Mouse (Mus musculus) MEL (cell line): ENCODE data around the gene Tmem216. TPM values are rescaled to one million over a fixed set of nuclear protein-coding genes. Genes with fewer than 3 reads are reported as not detected.

Experiments used
- DNase-seq: peaks from one replicate; pipeline ENCODE4 v3.0.0; 2011; ENCODE audit warnings: low read depth, low spot score
- H3K27ac ChIP-seq: 2 replicates; pipeline ENCODE4 v1.5.1; 2012; ENCODE audit warnings: low read depth, mild to moderate bottlenecking, control low read depth, low read length, moderate library complexity; ENCODE audit not compliant: control insufficient read depth
- H3K27me3 ChIP-seq, 2 experiments: fragments of 150-350 bp in 1 of 2; sonication (generic) in 1 of 2; 2 replicates each; pipeline ENCODE4 v1.6.1; 2012; ENCODE audit warnings: low read length in 2 of 2, mild to moderate bottlenecking in 2 of 2, improper control_type of control experiment in 1 of 2, moderate library complexity in 1 of 2; ENCODE audit not compliant: insufficient read depth in 2 of 2, control insufficient read depth in 1 of 2
- H3K36me3 ChIP-seq, 2 experiments: 2 replicates each; pipeline ENCODE4 v1.6.1; 2012 to 2014; ENCODE audit warnings: low read length in 2 of 2, improper control_type of control experiment in 1 of 2, inconsistent platforms in 1 of 2, mild to moderate bottlenecking in 1 of 2; ENCODE audit not compliant: insufficient read depth in 2 of 2, control insufficient read depth in 1 of 2
- H3K4me1 ChIP-seq, 2 experiments: fragments of 150-350 bp in 1 of 2; sonication (generic) in 1 of 2; 2 replicates each; pipeline ENCODE4 v1.6.1; 2012; ENCODE audit warnings: low read length in 2 of 2, improper control_type of control experiment in 1 of 2, mild to moderate bottlenecking in 1 of 2; ENCODE audit not compliant: insufficient read depth in 2 of 2, control insufficient read depth in 1 of 2
- H3K4me3 ChIP-seq, 2 experiments: fragments of 150-350 bp in 1 of 2; sonication (generic) in 1 of 2; 2 replicates each; pipeline ENCODE4 v1.5.1; 2012; ENCODE audit warnings: low read depth in 2 of 2, low read length in 2 of 2, mild to moderate bottlenecking in 2 of 2, moderate library complexity in 2 of 2, control low read depth in 1 of 2, improper control_type of control experiment in 1 of 2; ENCODE audit not compliant: control insufficient read depth in 1 of 2, insufficient read depth in 1 of 2
- H3K79me2 ChIP-seq: 2 replicates; pipeline ENCODE4 v1.6.1; 2012; ENCODE audit warnings: mild to moderate bottlenecking, low read length, moderate library complexity; ENCODE audit not compliant: control insufficient read depth, poor library complexity, insufficient read depth
- H3K9ac ChIP-seq: 2 replicates; pipeline ENCODE4 v1.6.1; 2012; ENCODE audit warnings: low read depth, mild to moderate bottlenecking, control low read depth, low read length, moderate library complexity; ENCODE audit not compliant: control insufficient read depth, poor library complexity, severe bottlenecking
- H3K9me3 ChIP-seq: fragments of 150-350 bp; sonication (generic); replicated peaks from 2 replicates; pipeline ENCODE4 v1.6.1; 2012; ENCODE audit warnings: mild to moderate bottlenecking, low read length, improper control_type of control experiment, moderate library complexity; ENCODE audit not compliant: insufficient read depth
- BHLHE40 ChIP-seq: IDR thresholded peaks from 2 replicates; pipeline ENCODE4 v1.6.1; 2012; ENCODE audit warnings: low read depth, mild to moderate bottlenecking, inconsistent platforms, low read length, improper control_type of control experiment, borderline replicate concordance
- CHD1 ChIP-seq: IDR thresholded peaks from 2 replicates; pipeline ENCODE4 v1.6.1; 2012; ENCODE audit warnings: low read depth, mild to moderate bottlenecking, inconsistent platforms, low read length, improper control_type of control experiment
- E2F4 ChIP-seq: IDR thresholded peaks from 2 replicates; pipeline ENCODE4 v1.6.1; 2011; ENCODE audit warnings: low read depth, low read length, improper control_type of control experiment, borderline replicate concordance
- ELF1 ChIP-seq: IDR thresholded peaks from 2 replicates; pipeline ENCODE4 v1.6.1; 2014; ENCODE audit warnings: low read depth, mild to moderate bottlenecking, inconsistent platforms, low read length, improper control_type of control experiment, moderate library complexity
- EP300 ChIP-seq, 2 experiments: IDR thresholded peaks; 2 replicates each; pipeline ENCODE4 v1.6.1; 2011; ENCODE audit warnings: improper control_type of control experiment in 2 of 2, low read length in 2 of 2, low read depth in 1 of 2, mild to moderate bottlenecking in 1 of 2
- ETS1 ChIP-seq: IDR thresholded peaks from 2 replicates; pipeline ENCODE4 v1.6.1; 2012; ENCODE audit warnings: low read depth, mild to moderate bottlenecking, inconsistent platforms, low read length, improper control_type of control experiment, moderate library complexity
- GABPA ChIP-seq: IDR thresholded peaks from 2 replicates; pipeline ENCODE4 v1.6.1; 2012; ENCODE audit warnings: low read depth, mild to moderate bottlenecking, inconsistent platforms, low read length, improper control_type of control experiment, moderate library complexity
- GATA1 ChIP-seq: IDR thresholded peaks from 2 replicates; pipeline ENCODE4 v1.6.1; 2011; ENCODE audit warnings: low read depth, low read length, improper control_type of control experiment
- HCFC1 ChIP-seq: IDR thresholded peaks from 2 replicates; pipeline ENCODE4 v1.6.1; 2012; ENCODE audit warnings: low read depth, mild to moderate bottlenecking, inconsistent platforms, low read length, improper control_type of control experiment, moderate library complexity
- JUND ChIP-seq: IDR thresholded peaks from 2 replicates; pipeline ENCODE4 v1.6.1; 2011; ENCODE audit warnings: low read depth, mild to moderate bottlenecking, improper control_type of control experiment, low read length
- KAT2A ChIP-seq: conservative IDR thresholded peaks from 2 replicates; pipeline ENCODE4 v1.6.1; 2012; ENCODE audit warnings: low read depth, low read length, improper control_type of control experiment, inconsistent platforms
- MAFK ChIP-seq: IDR thresholded peaks from 2 replicates; pipeline ENCODE4 v1.6.1; 2011; ENCODE audit warnings: low read depth, mild to moderate bottlenecking, low read length, improper control_type of control experiment, borderline replicate concordance
- MAX ChIP-seq: IDR thresholded peaks from 2 replicates; pipeline ENCODE4 v1.6.1; 2011; ENCODE audit warnings: low read length, improper control_type of control experiment
- MAZ ChIP-seq: IDR thresholded peaks from 2 replicates; pipeline ENCODE4 v1.6.1; 2012; ENCODE audit warnings: low read depth, mild to moderate bottlenecking, inconsistent platforms, low read length, improper control_type of control experiment
- MEF2A ChIP-seq: IDR thresholded peaks from 2 replicates; pipeline ENCODE4 v1.6.1; 2014; ENCODE audit warnings: low read depth, mild to moderate bottlenecking, inconsistent platforms, low read length, improper control_type of control experiment; ENCODE audit not compliant: poor library complexity, insufficient replicate concordance, severe bottlenecking; ENCODE audit errors: extremely low read depth
- MYC ChIP-seq: IDR thresholded peaks from 2 replicates; pipeline ENCODE4 v1.6.1; 2011; ENCODE audit warnings: low read depth, mild to moderate bottlenecking, low read length, improper control_type of control experiment, moderate library complexity
- NRF1 ChIP-seq: IDR thresholded peaks from 2 replicates; pipeline ENCODE4 v1.6.1; 2014; ENCODE audit warnings: low read depth, mild to moderate bottlenecking, inconsistent platforms, low read length, improper control_type of control experiment, moderate library complexity; ENCODE audit not compliant: poor library complexity, insufficient read depth, severe bottlenecking
- POLR2A ChIP-seq, 2 experiments: IDR thresholded peaks; 2 replicates each; pipeline ENCODE4 v1.6.1; 2011 to 2012; ENCODE audit warnings: low read length in 2 of 2, mild to moderate bottlenecking in 2 of 2, control low read depth in 1 of 2, improper control_type of control experiment in 1 of 2, low read depth in 1 of 2, moderate library complexity in 1 of 2; ENCODE audit not compliant: control insufficient read depth in 1 of 2, insufficient read depth in 1 of 2, poor library complexity in 1 of 2
- POLR2AphosphoS2 ChIP-seq: IDR thresholded peaks from 2 replicates; pipeline ENCODE4 v1.6.1; 2011; ENCODE audit warnings: low read length, improper control_type of control experiment
- POLR2AphosphoS5 ChIP-seq: IDR thresholded peaks from 2 replicates; pipeline ENCODE4 v1.6.1; 2012; ENCODE audit warnings: low read depth, borderline replicate concordance, mild to moderate bottlenecking, inconsistent platforms, low read length, moderate library complexity, mixed read lengths
- RAD21 ChIP-seq: IDR thresholded peaks from 2 replicates; pipeline ENCODE4 v1.6.1; 2011; ENCODE audit warnings: mild to moderate bottlenecking, low read depth, low read length, improper control_type of control experiment
- RCOR1 ChIP-seq: IDR thresholded peaks from 2 replicates; pipeline ENCODE4 v1.6.1; 2012; ENCODE audit warnings: low read depth, mild to moderate bottlenecking, inconsistent platforms, low read length, improper control_type of control experiment
- SIN3A ChIP-seq: IDR thresholded peaks from 2 replicates; pipeline ENCODE4 v1.6.1; 2012; ENCODE audit warnings: low read length, improper control_type of control experiment, inconsistent platforms
- SMC3 ChIP-seq: IDR thresholded peaks from 2 replicates; pipeline ENCODE4 v1.6.1; 2011; ENCODE audit warnings: low read depth, low read length, improper control_type of control experiment
- TAL1 ChIP-seq: IDR thresholded peaks from 2 replicates; pipeline ENCODE4 v1.6.1; 2012; ENCODE audit warnings: mild to moderate bottlenecking, inconsistent platforms, low read length, moderate library complexity, mixed read lengths
- TBP ChIP-seq: IDR thresholded peaks from 2 replicates; pipeline ENCODE4 v1.8.0; 2011; ENCODE audit warnings: low read depth, low read length, improper control_type of control experiment
- TCF12 ChIP-seq: IDR thresholded peaks from 2 replicates; pipeline ENCODE4 v1.6.1; 2014; ENCODE audit warnings: low read depth, mild to moderate bottlenecking, inconsistent platforms, low read length, improper control_type of control experiment, moderate library complexity
- UBTF ChIP-seq: IDR thresholded peaks from 2 replicates; pipeline ENCODE4 v1.6.1; 2012; ENCODE audit warnings: low read depth, mild to moderate bottlenecking, inconsistent platforms, low read length, improper control_type of control experiment, moderate library complexity, borderline replicate concordance; ENCODE audit not compliant: insufficient read depth
- USF2 ChIP-seq, 2 experiments: IDR thresholded peaks; 2 replicates each; pipeline ENCODE4 v1.6.1; 2011 to 2012; ENCODE audit warnings: improper control_type of control experiment in 2 of 2, low read length in 2 of 2, borderline replicate concordance in 1 of 2, inconsistent platforms in 1 of 2, low read depth in 1 of 2, mild to moderate bottlenecking in 1 of 2; ENCODE audit not compliant: insufficient read depth in 1 of 2
- ZC3H11A ChIP-seq: IDR thresholded peaks from 2 replicates; pipeline ENCODE4 v1.6.1; 2012; ENCODE audit warnings: low read depth, mild to moderate bottlenecking, inconsistent platforms, low read length, improper control_type of control experiment
- ZKSCAN1 ChIP-seq: IDR thresholded peaks from 2 replicates; pipeline ENCODE4 v1.6.1; 2012; ENCODE audit warnings: low read depth, mild to moderate bottlenecking, inconsistent platforms, low read length, improper control_type of control experiment, moderate library complexity
- ZMIZ1 ChIP-seq: IDR thresholded peaks from 2 replicates; pipeline ENCODE4 v1.6.1; 2012; ENCODE audit warnings: low read depth, mild to moderate bottlenecking, inconsistent platforms, low read length, improper control_type of control experiment, moderate library complexity
- ZNF384 ChIP-seq: IDR thresholded peaks from 2 replicates; pipeline ENCODE4 v1.6.1; 2012; ENCODE audit warnings: low read depth, mild to moderate bottlenecking, inconsistent platforms, low read length, improper control_type of control experiment
- polyA plus RNA-seq, 2 experiments: library from polyadenylated mRNA; stranded (reverse) in 1 of 2; unstranded in 1 of 2; fragments of >175 nt in 1 of 2; fragments of >200 nt in 1 of 2; gene quantifications; 2 replicates each; pipeline versions ENCODE4 v1.2.1 to v1.2.4; 2012; ENCODE audit warnings: low replicate concordance in 2 of 2, low read depth in 1 of 2; ENCODE audit not compliant: insufficient read length in 2 of 2, insufficient read depth in 1 of 2, missing spikeins in 1 of 2
- total RNA-seq: library from RNA; depleted of rRNA; stranded (reverse); fragments of 300-350 nt; gene quantifications from 2 replicates; pipeline ENCODE4 v1.2.3, GENCODE M21; 2012; rRNA removed

The Tmem216 gene
- 38.5 and 48.0 TPM in 2 replicates for total RNA-seq
- polyA plus RNA-seq = 10 to 100 TPM in 1 of 2 experiments, not detected in 1; 48.1 TPM

GRCm38 (mm10) chr19:10555624-10556510 lies at the start of gene Tmem216:
TSS of gene Tmem216 (minus strand) at chr19:10556238.
- Histone ChIP-seq H3K9me3 (no peaks in the 10 kb centered on the region), H3K36me3 (peaks cover 0 to 8% of the 10 kb centered on the region in 2 experiments; a peak in 1 of 4 replicates), H3K79me2 (peaks cover 2% of the 10 kb centered on the region; the same call in 1 of the 2 replicates), H3K9ac (peak within 1 kb of the TSS; percentile 83), H3K27ac (peak within 1 kb of the TSS; percentile 59), H3K27me3 (no peaks in the 10 kb centered on the region), H3K4me1 (peaks cover 0 to 4% of the 10 kb centered on the region in 2 experiments; a peak in 1 of 4 replicates), H3K4me3 (peak within 1 kb of the TSS; percentile 63 to 79)
- DNase-seq = peak; percentile 93
- TF ChIP-seq HCFC1 = peak; percentile 92
- TF ChIP-seq RCOR1 = no peak
- no peak for TF ChIP-seq ZKSCAN1
- no peak for TF ChIP-seq TAL1
- TF ChIP-seq TBP = peak; percentile 90
- TF ChIP-seq SMC3 = no peak
- 0 out of 2 replicates have a peak, but pooled peaks have one; percentile 74 for TF ChIP-seq UBTF
- no peak; the same call in 1 of the 2 replicates for TF ChIP-seq MYC
- TF ChIP-seq POLR2A (IDR thresholded peaks at IDR 0.05; ENCODE audit: control insufficient read depth in 1 of 2, insufficient read depth in 1 of 2, low read depth in 1 of 2, low read length in 2 of 2, poor library complexity in 1 of 2) = peak; percentile 84 to 85
- no peak for TF ChIP-seq ZMIZ1
- TF ChIP-seq MAFK = no peak
- no peak for TF ChIP-seq CHD1
- no peak for TF ChIP-seq E2F4
- peak; percentile 90 for TF ChIP-seq ELF1
- TF ChIP-seq GABPA = no peak
- no peak for TF ChIP-seq ETS1
- TF ChIP-seq JUND = no peak
- TF ChIP-seq ZC3H11A = no peak
- TF ChIP-seq ZNF384 = no peak; the same call in 1 of the 2 replicates
- peak; percentile 99 for TF ChIP-seq SIN3A
- TF ChIP-seq MAX = peak; percentile 76; the same call in 1 of the 2 replicates
- peak; percentile 78 for TF ChIP-seq TCF12
- no peak for TF ChIP-seq RAD21
- TF ChIP-seq GATA1 = no peak
- TF ChIP-seq MAZ = no peak
- no peak for TF ChIP-seq POLR2AphosphoS5
- TF ChIP-seq KAT2A = no peak; the same call in 1 of the 2 replicates
- TF ChIP-seq USF2 (IDR thresholded peaks at IDR 0.05; ENCODE audit: borderline replicate concordance in 1 of 2, insufficient read depth in 1 of 2, low read depth in 1 of 2, low read length in 2 of 2) = no peak
- 0 out of 2 replicates have a peak, but pooled peaks have one; percentile 22 for TF ChIP-seq NRF1
- peak; percentile 35; the same call in 1 of the 2 replicates for TF ChIP-seq POLR2AphosphoS2
- TF ChIP-seq EP300 (IDR thresholded peaks at IDR 0.05; ENCODE audit: low read depth in 1 of 2, low read length in 2 of 2) = no peak
- TF ChIP-seq BHLHE40 = no peak
- TF ChIP-seq MEF2A = no peak
